Mouse (Mus musculus) neutrophil, adult 83 days (primary cell): ENCODE data around the gene P2ry6. TPM values are rescaled to one million over a fixed set of nuclear protein-coding genes. Genes with fewer than 3 reads are reported as not detected.

ENCODE experiments used
- total RNA-seq, 2 experiments: library from RNA; stranded (reverse); gene quantifications; one replicate each; pipeline ENCODE4 v1.2.4; 2023

Gene P2ry6
- total RNA-seq, result 10 to 100 TPM in 1 of 2 experiments, 1 to 10 TPM in 1; 5.2 to 10.7 TPM

GRCm38 (mm10) chr7:100974135-100974903, at the start of gene P2ry6:
Gene P2ry6, minus strand, starts transcription at chr7:100974649.

GRCm38 (mm10) chr7:101012541-101012940, 38.1 kb upstream of the P2ry6 start, which contains the start of gene P2ry2:
Gene P2ry2, minus strand, starts transcription at chr7:101012866.

GRCm38 (mm10) chr7:100931926-100932480, 42.4 kb downstream of the P2ry6 start, which contains the start of gene Arhgef17:
Gene Arhgef17, minus strand, starts transcription at chr7:100932107.

Other genes with a start within 250 kb of the P2ry6 start
- 10 to 100 TPM; 86.9 to 89.3 TPM for gene Relt, start 111.2 kb downstream of the P2ry6 start, total RNA-seq
- under 1 TPM; 0.33 to 0.66 TPM for gene Arhgef17, start 42.5 kb downstream of the P2ry6 start, total RNA-seq
- gene P2ry2, start 38.2 kb upstream of the P2ry6 start, total RNA-seq, result 10 to 100 TPM in 1 of 2 experiments, 1 to 10 TPM in 1; 8.9 to 11.5 TPM
- 10 to 100 TPM; 15.9 to 19.0 TPM for gene Fchsd2, start 118.2 kb upstream of the P2ry6 start, total RNA-seq